Comparison of ENCODE assay signal across 13 mouse cellular contexts in genomic region chr5:129524751-129525150, GRCm38 (mm10). TPM values are rescaled to one million over a fixed set of nuclear protein-coding genes. Genes with fewer than 3 reads are reported as not detected.
A peak's percentile ranks its signal among the peaks of the same experiment; 100 is the strongest.
DNase-seq lines count a peak whose midpoint lies in the region; ATAC-seq and TF ChIP-seq lines count a peak whose summit lies in the region.
"Had no signal": no experiment of that assay in that cellular context is flagged by ENCODE, and none has a peak within 500 bp of the region (broad histone marks: within the 10 kb centered on the region; RNA-seq: fewer than 3 reads in every experiment).

No protein-coding gene starts in this region.

- H3K27me3 ChIP-seq in kidney, embryonic 15.5 days: no peaks in the 10 kb centered on the region

- H3K4me1 ChIP-seq in kidney, embryonic 15.5 days: no peaks in the 10 kb centered on the region
- no peaks in the 10 kb centered on the region for H3K4me1 ChIP-seq in lung, adult 2 months (ENCODE audit: control insufficient read depth, insufficient read depth, low read length)
- H3K4me1 ChIP-seq in embryonic fibroblast, embryonic 13.5 days (ENCODE audit: control insufficient read depth, insufficient read depth, low read length): peaks cover 31% of the 10 kb centered on the region
- H3K4me1 ChIP-seq: forebrain, embryonic 10.5 days; midbrain, embryonic 10.5 days had no signal

- no peak overlapping the region for H3K4me2 ChIP-seq in kidney, embryonic 15.5 days
- H3K4me2 ChIP-seq: liver, embryonic 11.5 days had no signal

- WGBS in kidney, embryonic 15.5 days: 91% methylated on average over 5 of the region's 5 CpGs
- 70% methylated on average over 5 of the region's 5 CpGs for WGBS in lung, adult 2 months

- no peak overlapping the region for H3K4me3 ChIP-seq in kidney, embryonic 15.5 days (replicated peaks)
- H3K4me3 ChIP-seq in lung, adult 2 months (replicated peaks; ENCODE audit: extremely low read depth, low read depth, low read length): no peak overlapping the region
- H3K4me3 ChIP-seq in embryonic fibroblast, embryonic 13.5 days (ENCODE audit: insufficient read depth, low read length): no peak overlapping the region
- H3K4me3 ChIP-seq: forebrain, embryonic 10.5 days; midbrain, embryonic 10.5 days had no signal

- no peak overlapping the region for H3K27ac ChIP-seq in kidney, embryonic 15.5 days
- H3K27ac ChIP-seq in embryonic fibroblast, embryonic 13.5 days (ENCODE audit: insufficient read depth, low read length): peak overlapping the region; percentile 58
- H3K27ac ChIP-seq: forebrain, embryonic 10.5 days; midbrain, embryonic 10.5 days had no signal

- no peak for ATAC-seq in kidney, embryonic 15.5 days (replicated peaks; ENCODE audit: low FRiP score)

- peaks cover 97% of the 10 kb centered on the region for H3K36me3 ChIP-seq in kidney, embryonic 15.5 days

- H3K9ac ChIP-seq in kidney, embryonic 15.5 days: no peak overlapping the region

- no peak for TF ChIP-seq CTCF in lung, adult 2 months (IDR thresholded peaks at IDR 0.05; ENCODE audit: insufficient read depth, low read length)
- TF ChIP-seq CTCF in embryonic fibroblast, embryonic 13.5 days (IDR thresholded peaks at IDR 0.05; ENCODE audit: borderline replicate concordance, insufficient read depth, low read length): no peak

- peak; percentile 21 for DNase-seq in kidney, adult 9 months
- DNase-seq in lung, postnatal 14 days: peak; percentile 19
- no peak for DNase-seq in lung, adult 2 months
- peak; percentile 57 for DNase-seq in MN1 (ENCODE audit: low spot score)
- no peak for DNase-seq in ovary, postnatal 10 days (ENCODE audit: low spot score)
- no peak for DNase-seq in thymus, postnatal 14 days
- DNase-seq: gastrocnemius, postnatal 36 days; retina, postnatal 1 day had no signal

- no peak for TF ChIP-seq POLR2A in lung, adult 2 months (IDR thresholded peaks at IDR 0.05; ENCODE audit: borderline replicate concordance, extremely low read depth, low read depth, low read length)
- TF ChIP-seq POLR2A in embryonic fibroblast, embryonic 13.5 days (IDR thresholded peaks at IDR 0.05; ENCODE audit: low read depth, low read length): no peak

- no peaks in the 10 kb centered on the region for H3K9me3 ChIP-seq in kidney, embryonic 15.5 days (replicated peaks)
- H3K9me3 ChIP-seq: forebrain, embryonic 10.5 days; midbrain, embryonic 10.5 days had no signal

RNA-seq across cellular contexts. Expression of gene Sfswap, which starts 23.7 kb away (rescaled TPM):
- polyA plus RNA-seq in kidney, embryonic 15.5 days (2015; fragmentation: Nextera tagmentation; extraction: Ambion mirVana): 45.6 and 46.3 TPM in 2 replicates
- 74.8 and 83.4 TPM in 2 replicates for polyA plus RNA-seq in lung, adult 2 months (2012; rRNA removed)
- polyA plus RNA-seq in embryonic fibroblast, embryonic 13.5 days (2011; ENCODE audit: insufficient read length, low read depth, missing spikeins): 65.4 and 76.7 TPM in 2 replicates

RNA-seq across cellular contexts. Expression of gene Mmp17, which starts 59.2 kb away (rescaled TPM):
- polyA plus RNA-seq in kidney, embryonic 15.5 days (2015; fragmentation: Nextera tagmentation; extraction: Ambion mirVana): 3.9 and 4.1 TPM in 2 replicates
- polyA plus RNA-seq in lung, adult 2 months (2012; rRNA removed): 2.6 and 3.4 TPM in 2 replicates
- 4.5 and 5.5 TPM in 2 replicates for polyA plus RNA-seq in embryonic fibroblast, embryonic 13.5 days (2011; ENCODE audit: insufficient read length, low read depth, missing spikeins)

Comparison
In these comparisons a context has a peak if more than half of its experiments do, and no peak if none do; other contexts are left out.
1. DNase-seq: peak in kidney, adult 9 months (single experiment), lung, postnatal 14 days (single experiment) and MN1 (single experiment); none in lung, adult 2 months (single experiment), ovary, postnatal 10 days (single experiment) and thymus, postnatal 14 days (single experiment).